Mouse (Mus musculus) embryonic facial prominence, embryonic 10.5 days (tissue): ENCODE results near the gene Cnbd2. TPM values are rescaled to one million over a fixed set of nuclear protein-coding genes. Genes with fewer than 3 reads are reported as not detected.
A peak's percentile ranks its signal among the peaks of the same experiment; 100 is the strongest.

ENCODE experiments used
- DNase-seq: peaks from one replicate; pipeline ENCODE4 v3.0.0-alpha.2; 2017; ENCODE audit warnings: low spot score
- H3K27ac ChIP-seq: fragments of 300-500 bp; sonication (generic); replicated peaks from 2 replicates; pipeline ENCODE4 v1.5.1; 2016; ENCODE audit warnings: mild to moderate bottlenecking
- H3K27me3 ChIP-seq: fragments of 300-500 bp; sonication (generic); replicated peaks from 2 replicates; pipeline ENCODE4 v1.6.1; 2016; ENCODE audit warnings: low read depth, mild to moderate bottlenecking; ENCODE audit not compliant: poor library complexity, severe bottlenecking
- H3K36me3 ChIP-seq: fragments of 300-500 bp; sonication (generic); replicated peaks from 2 replicates; pipeline ENCODE4 v1.6.1; 2016; ENCODE audit warnings: mild to moderate bottlenecking, moderate library complexity
- H3K4me1 ChIP-seq: fragments of 300-500 bp; sonication (generic); 2 replicates; pipeline ENCODE4 v1.6.1; 2016
- H3K4me3 ChIP-seq: fragments of 300-500 bp; sonication (generic); 2 replicates; pipeline ENCODE4 v1.5.1; 2016; ENCODE audit warnings: mild to moderate bottlenecking, moderate library complexity
- H3K9me3 ChIP-seq: fragments of 300-500 bp; sonication (generic); 2 replicates; pipeline ENCODE4 v1.6.1; 2016; ENCODE audit warnings: mild to moderate bottlenecking
- WGBS: fragments of 180-500 bp; shearing (Covaris S2); methylation state at CpG from one replicate; pipeline ENCODE4 v1.1.7; 2016; 5-methylcytosine and 5-hydroxymethylcytosine counted together
- polyA plus RNA-seq: library from polyadenylated mRNA; unstranded; fragments of >200 nt; fragmentation: Nextera tagmentation; extraction: Ambion mirVana; gene quantifications from 2 replicates; pipeline ENCODE4 v1.2.1, GENCODE M21; 2016

The Cnbd2 gene
- polyA plus RNA-seq, 1 experiment from 2014 or later: 2.8 TPM

- no peaks in the 10 kb centered on the region for H3K9me3 ChIP-seq
- DNase-seq: no peak
- H3K4me1 ChIP-seq: no peaks in the 10 kb centered on the region
- H3K27me3 ChIP-seq: no peaks in the 10 kb centered on the region
- WGBS: 94% methylated on average over 3 of the region's 3 CpGs
- peaks cover 93% of the 10 kb centered on the region for H3K36me3 ChIP-seq
- no peak overlapping the region for H3K27ac ChIP-seq
- no peak overlapping the region for H3K4me3 ChIP-seq
These were observed 15.9 kb upstream of the Cnbd2 start for GRCm38 (mm10) chr2:156296190-156296589.

- Histone ChIP-seq H3K27me3 (no peaks in the 10 kb centered on the region), H3K27ac (no peak overlapping the region), H3K4me3 (no peak overlapping the region), H3K36me3 (peaks cover 93% of the 10 kb centered on the region), H3K9me3 (no peaks in the 10 kb centered on the region), H3K4me1 (no peaks in the 10 kb centered on the region)
- no peak for DNase-seq
- WGBS: 88% methylated on average over 3 of the region's 3 CpGs
These were observed 14.4 kb upstream of the Cnbd2 start for GRCm38 (mm10) chr2:156297653-156298052.

- Histone ChIP-seq H3K4me3 (no peak overlapping the region), H3K36me3 (peaks cover 93% of the 10 kb centered on the region), H3K9me3 (no peaks in the 10 kb centered on the region), H3K27ac (no peak overlapping the region), H3K27me3 (no peaks in the 10 kb centered on the region), H3K4me1 (no peaks in the 10 kb centered on the region)
- WGBS: 89% methylated on average over 7 of the region's 7 CpGs
- no peak for DNase-seq
These were observed 13.6 kb upstream of the Cnbd2 start for GRCm38 (mm10) chr2:156298458-156298857.

DNA sequence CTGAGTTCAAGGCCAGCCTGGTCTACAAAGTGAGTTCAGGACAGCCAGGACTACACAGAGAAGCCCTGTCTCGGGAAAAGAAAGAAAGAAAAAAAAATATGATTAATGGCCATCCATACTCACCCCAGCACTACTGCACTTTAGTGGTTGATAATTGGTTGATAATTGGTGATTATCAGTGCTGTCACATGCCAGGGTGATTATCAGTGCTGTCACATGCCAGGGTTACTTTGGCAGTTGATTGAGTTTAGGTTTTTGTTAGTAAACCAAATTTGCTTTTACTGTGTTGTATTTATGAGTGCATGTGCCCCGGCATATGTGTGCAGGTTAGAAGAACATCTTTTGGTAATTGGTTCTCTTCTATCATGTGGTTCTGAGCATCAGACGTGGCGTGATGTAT lies 10.0 kb upstream of the Cnbd2 start:
- no peak overlapping the region for H3K27ac ChIP-seq
- H3K4me1 ChIP-seq: no peaks in the 10 kb centered on the region
- 88% methylated on average over 4 of the region's 4 CpGs for WGBS
- no peak for DNase-seq
- H3K4me3 ChIP-seq: no peak overlapping the region
- H3K9me3 ChIP-seq: no peaks in the 10 kb centered on the region
- H3K27me3 ChIP-seq: no peaks in the 10 kb centered on the region
- peaks cover 91% of the 10 kb centered on the region for H3K36me3 ChIP-seq

DNA sequence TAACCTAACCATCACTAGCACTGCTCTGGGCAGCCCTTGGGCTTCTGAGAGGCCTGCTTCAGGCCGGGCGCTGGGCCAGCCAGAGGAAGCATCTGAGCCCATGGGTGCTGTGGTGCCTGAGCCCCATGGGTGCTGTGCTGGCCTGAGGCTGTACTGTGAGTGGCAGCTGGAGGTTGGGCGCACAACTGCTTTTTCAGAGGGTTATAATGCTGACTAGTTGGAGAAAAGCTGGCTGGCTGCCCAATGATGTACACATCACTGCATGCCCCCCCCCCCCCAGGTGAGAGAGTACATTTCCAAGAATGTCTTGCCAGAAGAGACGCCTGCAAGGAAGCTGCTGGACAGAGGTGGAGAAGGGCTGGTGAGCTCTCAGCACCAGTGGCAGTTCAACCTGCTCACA lies 7.7 kb upstream of the Cnbd2 start:
- WGBS: 96% methylated on average over 4 of the region's 4 CpGs
- no peaks in the 10 kb centered on the region for H3K4me1 ChIP-seq
- H3K9me3 ChIP-seq: no peaks in the 10 kb centered on the region
- H3K27me3 ChIP-seq: no peaks in the 10 kb centered on the region
- H3K4me3 ChIP-seq: no peak overlapping the region
- H3K36me3 ChIP-seq: peaks cover 85% of the 10 kb centered on the region
- no peak for DNase-seq
- no peak overlapping the region for H3K27ac ChIP-seq

DNA sequence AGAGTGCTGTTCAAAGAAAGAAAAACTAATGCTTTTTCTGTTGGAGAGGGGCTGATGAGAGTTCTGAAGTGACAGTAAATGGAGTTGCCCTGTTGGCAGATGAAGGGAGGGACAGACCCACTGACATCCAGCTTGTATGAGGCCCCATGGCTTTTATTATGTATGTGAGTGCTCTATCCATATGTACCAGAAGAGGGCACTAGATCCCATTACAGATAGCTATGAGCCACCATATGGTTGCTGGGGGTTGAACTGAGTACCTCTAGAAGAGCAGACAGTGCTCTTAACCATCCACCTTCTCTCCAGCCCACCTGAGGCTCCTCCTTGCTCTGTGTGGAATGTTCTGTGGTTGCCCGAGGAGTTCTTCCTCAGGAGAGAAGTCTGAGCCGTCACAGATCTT lies 6.3 kb upstream of the Cnbd2 start:
- no peaks in the 10 kb centered on the region for H3K9me3 ChIP-seq
- H3K4me3 ChIP-seq: no peak overlapping the region
- 84% methylated on average over 2 of the region's 2 CpGs for WGBS
- DNase-seq: peak; percentile 10
- peaks cover 85% of the 10 kb centered on the region for H3K36me3 ChIP-seq
- H3K4me1 ChIP-seq: no peaks in the 10 kb centered on the region
- no peak overlapping the region for H3K27ac ChIP-seq
- no peaks in the 10 kb centered on the region for H3K27me3 ChIP-seq

DNA sequence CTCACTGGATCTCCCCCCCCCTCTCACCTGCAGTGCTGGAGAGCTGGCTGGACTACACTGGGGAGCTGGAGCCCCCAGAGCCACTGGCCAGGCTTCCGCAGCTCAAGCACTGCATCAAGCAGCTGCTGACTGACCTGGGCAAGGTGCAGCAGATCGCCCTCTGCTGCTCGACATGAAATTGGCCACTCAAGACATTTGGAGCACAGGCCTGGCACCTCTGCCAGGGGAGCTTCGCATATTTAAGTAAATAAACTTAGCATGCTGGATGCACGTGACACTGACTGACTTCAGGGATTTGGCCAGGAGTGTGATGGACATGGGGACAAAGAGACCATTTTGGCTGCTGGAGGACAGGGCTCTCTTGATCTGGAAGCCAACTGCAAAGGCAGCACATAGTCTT lies 4.8 kb upstream of the Cnbd2 start:
- Histone ChIP-seq H3K4me3 (no peak overlapping the region), H3K27ac (no peak overlapping the region), H3K9me3 (no peaks in the 10 kb centered on the region), H3K4me1 (peaks cover 6% of the 10 kb centered on the region), H3K36me3 (peaks cover 72% of the 10 kb centered on the region), H3K27me3 (no peaks in the 10 kb centered on the region)
- DNase-seq: peak; percentile 21
- WGBS: 64% methylated on average over 5 of the region's 5 CpGs

GRCm38 (mm10) chr2:156309948-156310347 lies 2.2 kb upstream of the Cnbd2 start:
- Histone ChIP-seq H3K9me3 (no peaks in the 10 kb centered on the region), H3K27ac (no peak overlapping the region), H3K36me3 (peaks cover 54% of the 10 kb centered on the region), H3K27me3 (no peaks in the 10 kb centered on the region), H3K4me1 (peaks cover 16% of the 10 kb centered on the region), H3K4me3 (no peak overlapping the region)
- DNase-seq: no peak
- 96% methylated on average over 5 of the region's 5 CpGs for whole genome bisulfite sequencing

- H3K4me1 ChIP-seq: peaks cover 16% of the 10 kb centered on the region
- H3K27me3 ChIP-seq: no peaks in the 10 kb centered on the region
- no peak overlapping the region for H3K4me3 ChIP-seq
- no peak for DNase-seq
- WGBS: 93% methylated on average over 5 of the region's 5 CpGs
- peaks cover 50% of the 10 kb centered on the region for H3K36me3 ChIP-seq
- H3K9me3 ChIP-seq: no peaks in the 10 kb centered on the region
- H3K27ac ChIP-seq: no peak overlapping the region
These were observed 1.6 kb upstream of the Cnbd2 start for GRCm38 (mm10) chr2:156310455-156310854.

DNA sequence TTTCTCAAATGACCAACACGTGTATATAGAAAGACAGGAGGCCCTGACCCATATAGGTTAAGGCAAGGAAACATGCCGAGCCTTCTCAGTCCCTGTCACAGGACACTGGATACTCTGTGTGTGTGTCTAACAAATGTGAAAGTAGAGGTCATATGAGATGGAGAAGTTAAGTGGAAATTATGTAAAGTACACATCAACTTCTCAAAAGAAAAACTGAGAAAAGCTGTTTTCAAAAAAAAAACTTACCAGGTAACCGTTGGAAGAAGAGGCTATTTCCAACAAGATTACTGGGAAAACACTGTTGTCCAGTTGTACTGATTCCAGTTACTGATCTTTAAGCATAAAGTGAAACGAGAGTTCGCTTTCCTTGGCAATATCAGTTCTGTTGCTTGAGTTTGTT lies 1.2 kb upstream of the Cnbd2 start:
- Histone ChIP-seq H3K4me3 (peak overlapping the region; percentile 95), H3K27ac (no peak overlapping the region), H3K4me1 (peaks cover 16% of the 10 kb centered on the region), H3K27me3 (no peaks in the 10 kb centered on the region), H3K36me3 (peaks cover 45% of the 10 kb centered on the region), H3K9me3 (no peaks in the 10 kb centered on the region)
- 90% methylated on average over 5 of the region's 5 CpGs for WGBS
- DNase-seq: no peak

- no peaks in the 10 kb centered on the region for H3K9me3 ChIP-seq
- WGBS: 27% methylated on average over 8 of the region's 8 CpGs
- H3K4me1 ChIP-seq: peaks cover 16% of the 10 kb centered on the region
- DNase-seq: no peak
- peak overlapping the region; percentile 95 for H3K4me3 ChIP-seq
- H3K27ac ChIP-seq: peak overlapping the region; percentile 98
- H3K27me3 ChIP-seq: no peaks in the 10 kb centered on the region
- H3K36me3 ChIP-seq: peaks cover 41% of the 10 kb centered on the region
These were observed 658 bp upstream of the Cnbd2 start for GRCm38 (mm10) chr2:156311441-156311840.

DNA sequence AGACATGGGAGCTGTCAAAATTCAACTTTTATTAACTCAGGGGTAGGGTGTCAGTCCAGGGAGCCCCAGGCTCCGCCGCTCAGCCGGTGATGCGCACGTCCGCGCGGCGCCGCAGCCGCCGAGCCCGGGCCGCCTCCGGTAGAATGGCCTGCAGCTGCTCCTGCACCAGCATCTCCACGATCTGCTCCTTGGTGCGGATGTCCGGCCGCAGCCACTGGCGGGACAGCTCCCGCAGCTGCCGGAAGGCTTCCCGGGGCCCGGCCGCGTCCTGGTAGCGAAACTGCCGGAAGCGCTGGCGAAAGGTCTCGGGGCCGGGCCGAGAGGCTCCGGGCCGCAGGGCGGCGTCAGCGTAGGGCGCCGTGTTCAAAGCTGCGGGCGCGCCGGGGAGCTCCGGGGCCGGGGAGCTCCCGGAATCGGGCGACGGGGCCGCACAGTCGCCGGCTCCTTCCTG lies 233 bp upstream of the Cnbd2 start:
- Histone ChIP-seq H3K4me1 (peaks cover 16% of the 10 kb centered on the region), H3K36me3 (peaks cover 37% of the 10 kb centered on the region), H3K27me3 (no peaks in the 10 kb centered on the region), H3K4me3 (peak overlapping the region; percentile 95), H3K27ac (peak overlapping the region; percentile 98), H3K9me3 (no peaks in the 10 kb centered on the region)
- peak; percentile 78 for DNase-seq
- WGBS: under 1% methylated on average over 53 of the region's 53 CpGs

- Histone ChIP-seq H3K4me1 (peaks cover 16% of the 10 kb centered on the region), H3K4me3 (peak overlapping the region; percentile 95), H3K27ac (peak overlapping the region; percentile 98), H3K9me3 (no peaks in the 10 kb centered on the region), H3K36me3 (peaks cover 26% of the 10 kb centered on the region), H3K27me3 (no peaks in the 10 kb centered on the region)
- DNase-seq: no peak
- 58% methylated on average over 3 of the region's 3 CpGs for WGBS
These were observed 1.1 kb downstream of the Cnbd2 start for GRCm38 (mm10) chr2:156313153-156313552.

- Histone ChIP-seq H3K9me3 (no peaks in the 10 kb centered on the region), H3K27me3 (no peaks in the 10 kb centered on the region), H3K4me1 (peaks cover 16% of the 10 kb centered on the region), H3K36me3 (peaks cover 20% of the 10 kb centered on the region), H3K4me3 (no peak overlapping the region), H3K27ac (no peak overlapping the region)
- 95% methylated on average over 6 of the region's 6 CpGs for WGBS
- DNase-seq: no peak
These were observed 2.7 kb downstream of the Cnbd2 start for GRCm38 (mm10) chr2:156314811-156315210.
